Mouse (Mus musculus) frontal cortex, postnatal 25 days (tissue): ENCODE data around the gene Ppp1ca.
A peak's percentile ranks its signal among the peaks of the same experiment; 100 is the strongest.

Source experiments
- DNase-seq, 2 experiments: peaks; one replicate each; pipeline ENCODE4 v3.0.0; 2022; ENCODE audit warnings: low spot score in 2 of 2

The Ppp1ca gene

GRCm38 (mm10) chr19:4154437-4155222 lies 37.2 kb upstream of the Ppp1ca start:
- DNase-seq, result no peak

DNA sequence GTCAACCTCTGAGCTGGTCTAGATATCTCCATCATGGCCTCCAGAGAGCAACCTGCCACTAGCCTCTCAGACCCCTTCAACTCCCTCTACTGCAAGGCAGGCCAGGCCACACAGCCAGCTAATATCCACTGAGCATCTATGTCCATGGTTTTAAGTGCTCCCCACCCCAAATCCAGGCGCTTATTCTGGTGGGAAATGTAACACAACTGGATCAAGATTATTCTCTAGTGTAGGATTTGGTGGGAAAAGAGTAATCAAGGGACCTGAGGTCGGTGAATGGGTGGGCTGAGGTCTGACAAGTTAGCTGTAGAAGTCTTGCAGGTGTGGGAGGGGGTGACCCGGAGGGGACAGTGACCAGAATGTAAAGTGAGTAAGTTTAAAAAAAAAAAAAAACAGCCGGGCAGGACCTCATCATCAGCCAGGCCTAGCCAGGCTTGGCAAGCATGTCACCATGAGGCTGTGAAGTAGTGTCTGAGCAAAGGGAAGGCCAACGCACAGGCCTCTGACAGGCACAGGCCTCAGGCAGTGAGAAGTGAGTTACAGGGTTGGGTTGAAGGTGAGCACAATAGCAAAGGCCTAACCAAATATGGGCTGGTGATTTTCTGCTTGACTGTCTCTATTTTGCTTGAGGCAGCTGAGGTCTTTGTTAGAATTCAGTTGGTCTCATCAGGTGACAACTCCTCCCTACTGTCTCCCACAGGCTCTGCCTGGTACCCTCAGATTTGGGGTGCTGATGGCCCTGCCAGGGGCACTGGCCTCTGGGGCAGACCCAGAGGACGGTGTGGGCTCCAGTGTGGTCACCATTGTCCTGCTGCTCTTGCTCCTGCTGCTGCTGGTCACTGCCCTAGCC lies 36.4 kb upstream of the Ppp1ca start:
- DNase-seq, result no peak

- no peak for DNase-seq
These were observed 35.7 kb upstream of the Ppp1ca start for GRCm38 (mm10) chr19:4156073-4156579.

DNA sequence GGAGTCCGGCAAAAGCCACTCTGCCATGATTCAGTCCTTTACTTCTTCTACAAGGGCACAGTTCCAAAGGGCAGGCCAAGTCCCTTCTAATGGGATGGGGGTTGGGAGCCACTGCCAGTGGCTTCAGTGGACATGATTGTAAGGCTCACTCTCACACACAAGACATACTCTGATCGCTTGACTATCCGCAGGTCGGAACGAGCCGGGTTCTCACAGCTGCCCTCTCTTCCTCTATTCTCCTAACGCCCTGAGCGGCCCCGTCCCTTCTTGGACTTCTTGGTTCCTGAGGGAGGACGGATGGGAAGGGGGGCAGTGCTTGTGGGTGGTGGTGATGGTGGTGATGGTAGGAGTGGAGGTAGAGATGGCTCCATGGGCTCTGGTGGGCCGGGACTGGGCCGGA lies 35.1 kb upstream of the Ppp1ca start:
- no peak for DNase-seq

- no peak for DNase-seq
These were observed 32.8 kb upstream of the Ppp1ca start for GRCm38 (mm10) chr19:4159049-4159448.

DNA sequence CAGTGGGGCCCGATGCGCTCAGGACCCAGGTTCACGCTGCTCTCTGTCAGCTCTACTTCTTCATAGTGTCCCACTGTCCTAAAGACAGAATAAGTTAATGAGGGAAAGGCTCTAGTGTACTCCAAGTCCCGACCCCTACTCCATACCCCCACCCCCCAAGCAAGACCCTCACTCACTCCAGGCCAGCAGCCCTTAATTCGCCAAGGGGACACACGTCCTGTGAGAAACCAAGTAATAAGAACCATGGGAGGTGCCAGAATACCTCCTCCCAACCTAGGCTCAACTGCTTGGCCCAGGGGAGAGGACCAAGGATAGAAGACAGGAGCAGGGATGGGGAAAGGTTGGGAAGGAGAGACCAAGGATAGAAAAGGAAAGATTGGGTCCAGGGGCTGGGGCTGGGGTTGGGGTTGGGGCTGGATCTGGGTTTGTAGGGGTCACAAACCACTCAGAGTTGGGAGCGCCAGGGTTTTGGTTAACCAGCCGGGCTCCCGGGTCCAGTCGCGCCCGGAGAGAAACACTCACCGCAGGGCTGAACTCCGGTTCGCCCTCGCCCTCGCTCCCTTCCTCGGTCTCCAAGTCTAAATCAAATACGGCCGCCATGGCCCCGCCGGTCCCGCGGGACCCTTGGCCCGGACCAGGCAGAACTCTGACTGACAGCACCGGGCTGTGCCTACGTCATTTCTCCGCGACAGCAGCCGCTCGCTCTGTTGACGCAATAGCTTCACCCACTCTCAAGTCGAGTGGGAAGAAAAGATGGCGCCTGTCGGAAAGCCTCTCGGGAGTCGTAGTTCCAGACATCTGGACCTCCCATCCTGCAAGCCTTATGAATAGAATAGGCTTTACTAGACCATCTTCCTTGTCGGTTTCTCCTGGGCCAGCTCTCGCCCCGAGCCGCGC lies 29.0 kb upstream of the Ppp1ca start, which contains the start of gene Rps6kb2:
TSS of gene Rps6kb2 (minus strand) at position 709 of the 897 bp plus-strand sequence.
- DNase-seq, result peak; percentile 95 to 96

DNA sequence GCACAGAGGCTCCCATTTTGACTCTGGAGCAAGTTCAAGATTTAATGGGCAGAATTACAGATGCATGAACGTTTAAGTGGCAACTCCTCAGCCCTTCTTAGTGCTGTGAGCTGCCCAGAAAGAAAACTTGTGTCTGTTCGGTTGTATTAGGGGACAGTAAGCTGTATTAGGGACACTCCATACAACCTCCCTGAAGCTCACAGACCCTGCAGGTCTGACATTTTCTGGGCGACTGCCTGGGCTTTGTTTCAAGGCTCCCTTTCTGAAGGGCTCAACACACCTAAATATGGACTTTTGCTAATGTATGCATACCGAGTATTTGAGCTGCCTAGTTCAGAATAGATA lies 28.4 kb upstream of the Ppp1ca start:
- DNase-seq, result no peak

GRCm38 (mm10) chr19:4164100-4164499 lies 27.8 kb upstream of the Ppp1ca start:
- DNase-seq, result no peak

GRCm38 (mm10) chr19:4164721-4165120 lies 27.1 kb upstream of the Ppp1ca start:
- no peak for DNase-seq

GRCm38 (mm10) chr19:4166678-4167476 lies 25.0 kb upstream of the Ppp1ca start:
- DNase-seq, result no peak

DNA sequence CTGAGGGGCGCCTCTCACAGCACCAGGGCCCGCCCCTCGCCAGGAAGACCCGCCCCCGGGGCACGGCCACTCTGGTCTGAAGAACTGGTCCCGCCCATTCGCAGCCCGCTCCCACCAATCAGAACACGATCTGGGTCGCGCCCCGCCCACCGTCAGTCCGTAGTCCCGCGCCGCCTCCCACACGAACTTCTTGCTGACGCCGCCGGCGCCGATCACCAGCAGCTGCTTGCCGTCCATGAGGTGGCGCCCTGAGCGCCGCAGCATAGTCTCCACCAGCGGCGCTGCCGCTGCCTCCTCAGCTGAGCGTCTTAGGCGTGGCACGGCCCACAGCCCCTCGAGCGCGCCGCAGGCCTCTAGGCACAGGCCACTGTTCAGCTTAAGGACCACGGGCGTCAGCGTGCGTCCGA lies 22.5 kb upstream of the Ppp1ca start:
- peak; percentile 98 to 100 for DNase-seq

DNA sequence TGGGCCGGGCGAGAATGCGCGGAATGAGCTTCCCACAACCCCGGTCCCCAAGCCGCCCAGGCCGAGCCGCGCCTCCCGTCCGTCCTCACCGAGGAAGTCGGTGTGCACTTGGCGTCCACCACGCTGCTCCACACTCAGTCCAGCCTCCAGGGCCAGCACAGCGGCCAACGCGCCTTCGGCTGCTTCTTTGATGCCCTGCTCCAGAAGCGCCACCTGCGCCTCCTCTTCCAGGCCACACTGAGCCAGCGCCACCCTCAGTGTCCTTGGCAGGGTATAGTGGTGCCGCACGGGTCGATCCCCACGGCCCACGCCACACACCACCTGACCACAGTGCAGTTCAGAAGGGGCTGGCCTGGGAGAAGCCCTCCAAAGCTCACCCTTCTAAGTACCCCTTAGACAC lies 22.1 kb upstream of the Ppp1ca start:
- DNase-seq, result no peak

GRCm38 (mm10) chr19:4170723-4171392 lies 21.0 kb upstream of the Ppp1ca start:
- DNase-seq, result no peak

DNA sequence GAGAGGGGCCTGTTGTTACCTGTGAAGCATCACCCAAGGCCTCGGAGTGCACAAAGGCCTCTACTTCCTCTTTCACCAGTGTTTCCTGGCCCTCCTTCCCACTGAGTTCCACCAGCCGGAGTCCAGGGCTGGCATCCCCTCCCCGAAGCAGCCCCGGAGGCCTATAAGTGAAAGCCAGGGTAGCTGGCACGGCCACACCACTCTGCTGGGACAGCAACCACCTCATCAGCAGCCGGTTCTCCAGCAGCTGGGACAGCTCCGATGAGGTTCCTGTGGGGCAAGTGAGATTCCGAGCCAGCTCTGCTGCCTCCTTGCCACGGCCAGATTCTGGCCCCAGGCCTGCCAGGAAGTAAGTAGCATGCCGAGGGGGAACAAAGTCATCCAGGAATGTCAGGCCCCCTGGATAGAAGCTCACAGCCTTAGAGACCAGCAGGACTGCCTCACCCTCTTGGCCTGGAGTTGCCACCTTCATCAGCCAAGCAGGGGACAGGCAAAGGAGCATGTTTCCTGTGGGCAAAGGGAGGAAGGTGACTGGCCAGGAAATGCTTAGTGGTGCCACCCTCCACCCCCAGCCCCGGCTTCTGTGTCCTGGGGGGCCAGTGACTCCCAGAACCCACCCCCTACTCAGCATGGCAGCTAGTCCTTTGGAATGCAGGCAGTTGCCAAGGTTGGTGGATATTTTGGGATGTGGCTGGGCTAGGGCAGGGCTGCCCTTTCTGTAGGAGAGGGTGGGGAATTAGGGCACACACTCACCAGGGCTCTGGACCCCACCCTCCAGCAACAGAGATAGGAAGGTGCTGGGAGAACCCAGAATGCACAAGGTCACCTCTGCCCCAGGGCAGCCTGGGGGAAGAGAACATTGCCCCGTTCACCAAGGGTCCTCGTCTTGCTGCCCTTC lies 20.2 kb upstream of the Ppp1ca start:
- DNase-seq, result no peak

GRCm38 (mm10) chr19:4172925-4173324 lies 18.9 kb upstream of the Ppp1ca start:
- no peak for DNase-seq

DNA sequence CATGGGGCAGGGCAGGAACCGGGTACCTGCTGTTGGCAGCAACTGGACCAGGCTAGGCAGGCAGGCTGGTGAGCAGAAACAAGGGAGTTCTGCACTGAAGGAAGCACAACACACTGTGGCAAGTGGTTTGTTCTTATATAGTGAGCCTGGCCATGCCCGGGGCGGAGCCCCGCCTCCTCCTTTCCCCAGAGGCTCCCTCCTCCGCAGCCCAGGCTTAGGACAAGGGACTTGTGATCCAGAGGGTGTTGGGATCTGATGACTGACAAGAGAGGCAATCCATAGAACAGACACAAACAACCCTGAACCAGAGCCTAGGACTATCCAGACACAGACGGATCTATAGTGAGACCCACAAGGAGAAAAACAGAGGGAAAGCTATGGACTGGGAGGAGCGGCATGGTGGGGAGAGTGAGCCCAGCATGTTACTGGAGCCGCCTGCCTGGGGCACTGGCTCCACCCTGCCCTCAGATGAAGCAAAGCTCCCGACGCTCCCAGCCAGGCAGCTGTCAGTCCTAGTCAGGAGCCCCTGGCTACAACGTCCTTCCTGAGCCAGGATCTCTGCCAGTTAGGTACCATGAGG lies 16.4 kb upstream of the Ppp1ca start, which contains the start of gene Carns1:
TSS of gene Carns1 (minus strand) at position 112 of the 580 bp plus-strand sequence.
- no peak for DNase-seq

- DNase-seq, result no peak
These were observed 11.5 kb upstream of the Ppp1ca start for GRCm38 (mm10) chr19:4180411-4180810.

DNA sequence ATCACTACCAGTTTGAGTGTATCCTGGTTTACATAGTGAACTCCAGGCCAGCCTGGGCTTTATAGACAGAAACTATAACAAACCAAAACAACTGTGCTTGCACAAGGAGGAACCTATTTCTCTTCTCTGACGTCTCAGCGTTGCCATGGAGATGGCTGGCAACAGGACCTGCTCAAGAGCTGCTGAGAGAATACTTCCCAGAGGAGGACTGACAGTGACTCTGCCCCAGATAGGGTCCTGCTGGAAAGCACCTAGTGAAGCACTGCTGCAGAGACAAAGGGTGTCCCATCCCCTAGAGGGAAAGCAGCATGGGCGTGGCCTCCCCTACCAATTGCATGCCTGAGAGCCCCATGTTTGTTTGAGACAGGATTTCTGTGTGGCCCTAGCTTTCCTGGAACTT lies 10.0 kb upstream of the Ppp1ca start:
- peak; percentile 47 to 55 for DNase-seq

GRCm38 (mm10) chr19:4183689-4184088 lies 8.2 kb upstream of the Ppp1ca start:
- DNase-seq, result no peak
